Mouse (Mus musculus) heart, postnatal 0 days (tissue): ENCODE measurements around the gene Sema3b.

Experiments
- CTCF ChIP-seq: IDR thresholded peaks from 2 replicates; pipeline ENCODE4 v1.5.1; 2016; ENCODE audit warnings: antibody characterized with exemption, control low read depth, low read depth
- EP300 ChIP-seq: IDR thresholded peaks from 2 replicates; pipeline ENCODE4 v1.6.1; 2016; ENCODE audit warnings: antibody characterized with exemption, low read depth

DNA sequence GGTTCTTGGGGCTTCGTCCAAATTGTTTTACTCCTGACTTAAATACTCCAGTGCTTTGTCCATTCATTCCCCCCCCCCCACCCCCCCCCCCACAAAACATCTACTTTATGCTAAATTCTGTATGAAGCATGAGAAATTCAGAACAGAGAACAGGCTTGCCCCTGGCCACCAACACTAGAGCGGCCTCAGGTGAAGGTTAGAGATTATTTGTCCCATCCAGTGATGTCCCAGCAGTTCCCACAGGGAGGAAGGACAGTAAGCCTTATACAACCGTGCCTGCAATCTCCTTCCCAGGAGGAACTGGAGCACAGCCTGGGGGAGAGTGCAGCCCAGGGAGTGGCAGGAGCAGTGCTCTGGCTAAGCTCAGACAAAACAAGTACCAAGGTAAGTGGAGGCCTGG is 30.4 kb downstream of the Sema3b start, which contains the start of gene Naa80:
- TF ChIP-seq EP300 (no peak), CTCF (no peak)
